Mouse (Mus musculus) G1E (cell line): ENCODE measurements around the gene Lefty1. TPM values are rescaled to one million over a fixed set of nuclear protein-coding genes. Genes with fewer than 3 reads are reported as not detected.
"Not testable (repeated sequence)": the region's sequence is repeated elsewhere in the genome, so short reads cannot be mapped to it uniquely, and the experiment has no call there.

Experiments
- ATAC-seq: 2 replicates; pipeline ENCODE4 v1.8.0; 2016; ENCODE audit warnings: mild to moderate bottlenecking; ENCODE audit not compliant: insufficient number of reproducible peaks, poor library complexity, low FRiP score, severe bottlenecking; ENCODE audit errors: extremely low read depth
- DNase-seq: peaks from one replicate; pipeline ENCODE4 v3.0.0; 2012; ENCODE audit warnings: low spot score
- H3K27me3 ChIP-seq: 2 replicates; pipeline ENCODE4 v1.6.1; 2012; ENCODE audit warnings: mild to moderate bottlenecking, low read length, inconsistent platforms; ENCODE audit not compliant: insufficient read depth
- H3K36me3 ChIP-seq: replicated peaks from 2 replicates; pipeline ENCODE3; 2012; ENCODE audit warnings: mild to moderate bottlenecking, inconsistent platforms
- H3K4me1 ChIP-seq: 2 replicates; pipeline ENCODE4 v1.6.1; 2012; ENCODE audit warnings: low read depth, low read length, inconsistent platforms, mixed read lengths; ENCODE audit not compliant: insufficient read depth
- H3K4me3 ChIP-seq: 2 replicates; pipeline ENCODE4 v1.5.1; 2012; ENCODE audit warnings: low read depth, mild to moderate bottlenecking, inconsistent platforms, low read length, moderate library complexity, mixed read lengths
- H3K9me3 ChIP-seq: replicated peaks from 2 replicates; pipeline ENCODE4 v1.6.1; 2012; ENCODE audit warnings: inconsistent platforms
- CTCF ChIP-seq: IDR thresholded peaks from 2 replicates; pipeline ENCODE4 v1.5.1; 2012; ENCODE audit warnings: low read depth, low read length, inconsistent platforms, mixed read lengths
- GATA1 ChIP-seq: IDR thresholded peaks from 2 replicates; pipeline ENCODE4 v1.6.1; 2012; ENCODE audit warnings: borderline replicate concordance, low read length, inconsistent platforms, mixed read lengths
- GATA2 ChIP-seq: IDR thresholded peaks from 2 replicates; pipeline ENCODE4 v1.6.1; 2012; ENCODE audit warnings: low read depth, low read length, inconsistent platforms, borderline replicate concordance
- POLR2AphosphoS5 ChIP-seq: IDR thresholded peaks from 2 replicates; pipeline ENCODE4 v1.6.1; 2012; ENCODE audit warnings: low read depth, low read length, inconsistent platforms; ENCODE audit not compliant: insufficient replicate concordance
- TAL1 ChIP-seq: conservative IDR thresholded peaks from 2 replicates; pipeline ENCODE4 v1.6.1; 2012; ENCODE audit warnings: low read depth, low read length, inconsistent platforms, mixed read lengths
- polyA plus RNA-seq: library from polyadenylated mRNA; stranded (reverse); fragments of >175 nt; gene quantifications from 2 replicates; pipeline ENCODE4 v1.2.3, GENCODE M21; 2012
- total RNA-seq, 2 experiments: library from RNA; stranded (forward) in 1 of 2; stranded (reverse) in 1 of 2; fragments of 200-1000 nt in 1 of 2; fragments of >200 nt in 1 of 2; fragmentation: Nextera tagmentation in 1 of 2; gene quantifications; 2 replicates each; pipeline ENCODE4 v1.2.3; 2014 to 2017

Lefty1 gene
- total and polyA plus RNA-seq, 3 experiments: not detected

GRCm38 (mm10) chr1:180929599-180929998 lies 5.2 kb upstream of the Lefty1 start:
- Histone ChIP-seq H3K9me3 (no peaks in the 10 kb centered on the region; the same call in 1 of the 2 replicates), H3K36me3 (no peaks in the 10 kb centered on the region), H3K4me3 (no peak overlapping the region), H3K4me1 (no peaks in the 10 kb centered on the region), H3K27me3 (peaks cover 54% of the 10 kb centered on the region)
- no peak for DNase-seq
- no peak for TF ChIP-seq POLR2AphosphoS5
- no peak for TF ChIP-seq TAL1
- no peak for TF ChIP-seq GATA2
- no peak for TF ChIP-seq CTCF
- no peak for TF ChIP-seq GATA1
- ATAC-seq: no peak

GRCm38 (mm10) chr1:180931106-180931505 lies 3.7 kb upstream of the Lefty1 start:
- Histone ChIP-seq H3K9me3 (no peaks in the 10 kb centered on the region; the same call in 1 of the 2 replicates), H3K36me3 (no peaks in the 10 kb centered on the region), H3K27me3 (peaks cover 58% of the 10 kb centered on the region), H3K4me3 (no peak overlapping the region), H3K4me1 (peaks cover 4% of the 10 kb centered on the region)
- no peak for ATAC-seq
- no peak for DNase-seq
- TF ChIP-seq GATA1: no peak
- no peak for TF ChIP-seq POLR2AphosphoS5
- TF ChIP-seq CTCF: no peak
- no peak for TF ChIP-seq GATA2
- no peak for TF ChIP-seq TAL1

- Histone ChIP-seq H3K9me3 (no peaks in the 10 kb centered on the region; the same call in 1 of the 2 replicates), H3K27me3 (peaks cover 57% of the 10 kb centered on the region), H3K4me1 (peaks cover 8% of the 10 kb centered on the region), H3K4me3 (no peak overlapping the region), H3K36me3 (no peaks in the 10 kb centered on the region)
- no peak for TF ChIP-seq POLR2AphosphoS5
- TF ChIP-seq GATA2: no peak
- TF ChIP-seq CTCF: no peak
- no peak for TF ChIP-seq TAL1
- no peak for TF ChIP-seq GATA1
- ATAC-seq (no peak), DNase-seq (no peak)
Measured at GRCm38 (mm10) chr1:180933659-180934058, 1.2 kb upstream of the Lefty1 start.

GRCm38 (mm10) chr1:180936610-180937398 lies 2.0 kb downstream of the Lefty1 start:
- H3K4me1 ChIP-seq: peaks cover 13% of the 10 kb centered on the region
- H3K27me3 ChIP-seq: peaks cover 63% of the 10 kb centered on the region
- not testable (repeated sequence) for DNase-seq

GRCm38 (mm10) chr1:180937631-180938030 lies 2.8 kb downstream of the Lefty1 start:
- peaks cover 60% of the 10 kb centered on the region for H3K27me3 ChIP-seq
- not testable (repeated sequence) for DNase-seq, H3K36me3 ChIP-seq, ATAC-seq, H3K9me3 ChIP-seq, H3K4me3 ChIP-seq
- H3K4me1 ChIP-seq: peaks cover 20% of the 10 kb centered on the region

More at GRCm38 (mm10) chr1:180936610-180937398, 2.0 kb downstream of the Lefty1 start:
- H3K4me3 ChIP-seq: peak overlapping the region; percentile 52; the same call in 1 of the 2 replicates
- H3K36me3 ChIP-seq, ATAC-seq, H3K9me3 ChIP-seq: not testable (repeated sequence)

GRCm38 (mm10) chr1:180938781-180939180 lies 4.0 kb downstream of the Lefty1 start:
- not testable (repeated sequence) for DNase-seq, H3K9me3 ChIP-seq, H3K36me3 ChIP-seq, H3K4me3 ChIP-seq, ATAC-seq
- Histone ChIP-seq H3K4me1 (peaks cover 30% of the 10 kb centered on the region), H3K27me3 (peaks cover 58% of the 10 kb centered on the region)

- no peaks in the 10 kb centered on the region for H3K9me3 ChIP-seq
- no peak for TF ChIP-seq GATA2
- TF ChIP-seq CTCF: no peak
- TF ChIP-seq POLR2AphosphoS5: no peak
- no peak for TF ChIP-seq GATA1
- no peak for TF ChIP-seq TAL1
- peaks cover 45% of the 10 kb centered on the region for H3K4me1 ChIP-seq
- peaks cover 37% of the 10 kb centered on the region for H3K27me3 ChIP-seq
- no peak overlapping the region for H3K4me3 ChIP-seq
- ATAC-seq (no peak), DNase-seq (no peak)
- H3K36me3 ChIP-seq: no peaks in the 10 kb centered on the region
Measured at GRCm38 (mm10) chr1:180940776-180941460, 6.1 kb downstream of the Lefty1 start.
